Mouse (Mus musculus): ENCODE data around the gene Arsg.

DNA sequence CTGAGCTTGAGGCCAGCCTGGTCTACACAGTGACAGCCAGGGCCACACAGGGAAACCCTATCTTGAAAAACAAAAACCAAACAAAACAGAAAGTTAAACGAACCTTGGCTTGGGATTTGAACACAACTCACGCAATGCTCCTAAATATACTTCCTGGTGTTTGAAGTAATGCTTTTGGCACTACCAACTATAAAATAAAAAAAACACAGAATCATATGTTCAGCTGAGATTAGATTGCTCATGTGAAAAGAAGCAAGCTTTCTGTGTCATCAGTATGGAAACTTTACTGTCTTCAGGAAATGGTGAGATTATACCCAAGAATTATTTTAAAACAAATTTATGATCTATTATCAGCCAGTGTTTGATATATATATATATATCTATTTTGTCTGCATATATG lies 113.2 kb downstream of the Arsg start:
- TF ChIP-seq CTCF (IDR thresholded peaks at IDR 0.05; ENCODE audit: borderline replicate concordance, insufficient read depth, low read length) (no peak), POLR2A (IDR thresholded peaks at IDR 0.05; ENCODE audit: low read depth, low read length) (no peak)

All from embryonic fibroblast, embryonic 13.5 days (primary cell).